Mouse (Mus musculus) T-helper 17 cell (primary cell): ENCODE measurements around the gene Tenm3.

Source experiments
- in situ Hi-C, 2 experiments: fragments of 300-600 bp; cut with MboI, MseI; formaldehyde crosslinking; loops; 1 replicate in 1 of 2; 2 replicates in 1 of 2; pipeline ENCODE4 v1.15.1; 2025; ENCODE audit warnings: high pct_unique_total_duplicates in 2 of 2

Gene Tenm3

GRCm38 (mm10) chr8:48843931-48844285, at the start of gene Tenm3:
TSS of gene Tenm3 (minus strand) at chr8:48843951.
- in situ Hi-C loops, result no loop called here

DNA sequence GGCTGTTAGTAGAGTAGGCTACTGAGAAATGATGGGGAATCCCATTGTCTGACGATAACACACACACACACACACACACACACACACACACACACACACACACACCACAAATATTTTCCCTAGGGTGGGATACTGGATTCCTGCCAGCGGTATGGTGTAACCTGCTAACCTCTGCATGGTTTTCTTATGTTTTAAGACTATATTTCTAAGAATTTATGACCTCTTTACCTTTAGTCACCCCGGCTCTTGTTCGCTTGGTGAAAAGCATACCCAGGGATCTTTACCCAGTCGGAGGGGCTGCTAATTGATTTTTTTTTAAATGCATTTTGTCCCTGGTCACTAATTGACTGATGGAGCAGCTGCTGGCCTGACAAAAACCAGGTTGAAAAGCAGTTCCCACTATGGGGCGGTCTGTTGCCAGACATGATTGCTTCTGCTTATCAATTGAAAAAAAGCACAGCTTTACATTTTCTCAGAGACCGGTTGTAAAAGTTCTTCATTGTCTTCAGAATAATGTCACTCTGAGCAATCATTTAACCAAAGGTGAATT, 46.5 kb upstream of the Tenm3 start:
- in situ Hi-C loops, result no loop called here

DNA sequence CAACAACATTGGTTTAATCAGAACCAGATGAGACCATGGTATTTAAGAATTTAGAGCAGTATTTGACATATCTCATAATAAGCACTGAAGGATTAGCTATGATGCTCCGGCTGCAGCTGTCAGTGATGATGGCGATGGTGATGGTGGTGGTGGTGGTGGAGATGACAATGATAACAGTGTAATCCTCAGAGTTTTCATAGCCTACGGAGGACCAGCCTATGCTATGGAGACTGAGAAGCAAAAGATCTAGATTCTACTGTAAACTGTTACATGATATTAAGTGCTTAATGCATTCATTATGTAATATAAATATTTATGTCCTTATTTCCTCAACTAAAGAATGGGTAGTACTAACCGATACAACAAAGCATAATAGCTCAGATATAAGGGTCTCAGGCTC, 40.5 kb upstream of the Tenm3 start:
- in situ Hi-C loops, result no loop called here

GRCm38 (mm10) chr8:48880585-48880984, 36.8 kb upstream of the Tenm3 start:
- in situ Hi-C loops, result no loop called here

DNA sequence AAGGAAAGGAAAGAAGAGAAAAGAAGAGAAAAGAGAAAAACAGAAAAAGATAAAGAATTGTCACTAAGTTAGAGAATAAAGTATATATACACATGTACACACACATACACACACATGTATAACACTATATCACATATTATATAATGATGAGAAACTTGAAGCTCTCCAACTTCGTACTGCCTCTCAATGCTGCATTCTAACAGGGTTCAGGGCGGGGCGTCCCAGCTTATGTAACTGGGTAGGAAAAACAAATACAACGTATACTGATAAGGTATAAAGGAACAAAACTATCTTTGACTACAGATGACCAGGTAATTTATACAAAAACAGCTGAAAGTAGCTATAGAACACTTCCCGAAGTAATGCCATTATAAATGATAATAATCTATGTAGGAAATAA, 22.2 kb upstream of the Tenm3 start:
- in situ Hi-C loops, result no loop called here

DNA sequence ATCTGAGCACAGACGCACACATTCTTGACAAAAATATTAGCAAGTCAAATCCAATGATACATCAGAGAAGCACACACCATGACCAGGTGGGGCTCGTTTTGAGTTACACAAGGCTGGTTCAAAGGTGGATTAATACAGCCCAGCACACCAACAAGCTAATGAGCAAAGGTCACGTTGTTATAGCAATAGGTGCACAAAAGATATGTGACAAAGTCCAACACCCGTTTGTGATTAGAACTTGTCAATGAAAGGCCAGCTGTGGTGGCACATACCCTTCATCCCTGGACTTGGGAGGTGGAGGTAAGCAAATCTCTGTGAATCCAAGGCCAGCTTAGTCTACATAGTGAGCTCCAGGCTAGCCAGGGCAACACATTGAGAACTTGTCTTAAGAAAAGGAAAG, 21.7 kb upstream of the Tenm3 start:
- in situ Hi-C loops, result no loop called here

DNA sequence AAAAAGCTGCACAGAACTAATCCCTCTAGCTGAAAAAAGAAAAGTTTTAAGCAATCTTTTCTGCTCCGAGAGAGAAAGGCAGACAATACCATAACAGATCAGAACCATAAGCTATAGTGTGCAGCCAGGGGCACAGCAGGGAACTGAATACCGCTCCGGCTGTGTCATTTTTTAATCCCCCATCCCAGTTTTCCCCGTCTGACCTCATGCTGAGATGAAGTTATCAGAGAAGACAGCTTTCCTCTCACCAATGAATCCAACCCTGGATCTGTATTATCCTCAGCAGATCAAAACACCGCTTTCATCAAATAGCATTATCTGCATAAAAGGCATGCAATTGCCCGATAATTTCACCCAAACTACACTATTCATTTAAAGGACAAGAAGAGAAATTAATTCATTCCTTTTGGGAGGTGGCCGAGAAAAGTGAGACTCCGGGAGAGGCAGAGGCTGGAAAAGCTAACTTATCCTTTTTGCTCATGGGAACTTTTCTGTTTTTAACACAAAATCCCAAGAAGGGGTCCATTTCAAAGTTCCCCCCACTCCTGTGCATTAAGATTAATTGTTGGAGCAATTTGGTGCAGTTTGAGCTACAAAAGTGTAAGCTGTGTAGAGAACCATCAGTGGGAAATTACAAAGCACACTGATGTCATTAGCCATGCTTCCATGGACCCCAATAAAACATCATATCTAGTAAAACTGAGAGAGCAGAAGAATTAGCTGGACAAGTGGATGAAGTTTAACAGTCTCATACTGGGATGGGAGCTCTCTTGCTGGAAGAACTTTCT, 6.7 kb upstream of the Tenm3 start:
- in situ Hi-C loops, result no loop called here

DNA sequence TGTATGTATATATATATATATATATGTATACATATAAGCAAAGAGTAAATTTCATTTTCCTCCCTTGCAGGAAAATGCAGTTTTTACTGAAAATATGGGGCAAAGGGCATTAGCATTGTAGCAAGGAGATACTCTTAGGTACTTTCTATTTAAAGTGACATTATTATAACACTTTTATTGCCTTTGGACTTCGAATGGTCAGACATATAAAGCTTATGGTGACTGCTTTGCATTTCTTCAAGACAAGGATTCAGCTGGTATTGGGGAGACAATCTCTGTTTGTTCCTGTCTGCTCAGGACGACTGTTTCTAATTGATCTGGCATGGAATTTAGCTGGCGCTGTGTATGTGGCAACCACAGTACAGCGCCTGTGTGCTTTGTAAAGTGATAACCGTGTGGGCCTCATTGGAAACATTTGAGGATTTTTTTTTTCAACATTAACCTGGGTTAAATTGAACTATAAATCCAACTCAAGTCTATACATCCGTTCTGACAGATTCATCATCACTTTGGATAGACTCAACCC, 5.4 kb upstream of the Tenm3 start:
- in situ Hi-C loops, result no loop called here

- in situ Hi-C loops, result no loop called here
Observed at GRCm38 (mm10) chr8:48844961-48845360, 1.2 kb upstream of the Tenm3 start.

GRCm38 (mm10) chr8:48844370-48844905, 687 bp upstream of the Tenm3 start:
- in situ Hi-C loops, result no loop called here

DNA sequence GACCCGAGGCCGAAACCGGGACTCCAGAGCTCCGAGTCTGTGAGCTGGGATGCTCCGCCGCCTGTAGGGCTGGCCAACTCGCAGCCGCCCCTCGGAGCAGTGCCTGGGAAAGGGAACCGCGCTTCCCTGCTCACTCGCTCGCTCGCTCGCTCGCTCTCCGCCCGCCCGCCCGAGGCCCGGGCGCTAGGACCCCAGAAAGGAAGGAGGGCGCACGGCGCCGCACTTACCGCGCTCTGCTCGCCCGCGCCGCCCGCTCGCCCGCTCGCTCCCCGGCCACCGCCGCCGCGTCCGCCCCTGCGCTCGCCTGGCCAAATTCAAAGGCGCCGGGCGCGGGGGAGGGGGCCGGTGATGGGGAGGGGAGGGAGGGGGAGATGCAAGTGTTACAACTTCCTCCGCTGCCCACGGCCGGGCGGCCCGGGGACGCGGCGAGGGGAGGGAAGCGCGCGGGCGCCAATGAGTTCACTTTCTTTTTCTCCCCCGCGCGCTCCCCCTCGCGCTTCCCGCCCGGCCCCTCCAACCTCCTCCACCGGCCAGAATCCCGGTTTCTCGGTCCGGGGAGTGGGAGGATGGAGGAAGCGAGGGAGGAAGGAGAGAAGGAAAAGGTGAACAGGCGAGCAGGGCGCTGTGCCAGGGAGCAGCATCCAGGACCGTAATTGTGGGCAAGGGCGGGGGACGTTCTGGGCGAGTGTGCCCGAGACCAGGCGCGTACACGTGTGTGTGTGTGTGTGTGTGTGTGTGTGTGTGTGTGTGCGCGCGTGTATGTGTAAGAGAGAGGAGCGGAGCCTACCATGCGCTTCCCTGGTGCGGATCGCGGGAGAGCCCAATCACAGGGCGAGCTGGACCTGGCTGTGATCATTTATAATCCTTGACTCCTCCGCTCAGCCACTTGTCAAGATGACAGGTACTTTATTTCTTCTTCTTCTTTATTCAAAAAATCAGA, 490 bp downstream of the Tenm3 start:
- in situ Hi-C loops, result no loop called here

GRCm38 (mm10) chr8:48842516-48842990, 1.2 kb downstream of the Tenm3 start:
- in situ Hi-C loops, result no loop called here

GRCm38 (mm10) chr8:48842035-48842434, 1.7 kb downstream of the Tenm3 start:
- in situ Hi-C loops, result no loop called here

- in situ Hi-C loops, result no loop called here
Observed at GRCm38 (mm10) chr8:48835745-48836144, 8.0 kb downstream of the Tenm3 start.

DNA sequence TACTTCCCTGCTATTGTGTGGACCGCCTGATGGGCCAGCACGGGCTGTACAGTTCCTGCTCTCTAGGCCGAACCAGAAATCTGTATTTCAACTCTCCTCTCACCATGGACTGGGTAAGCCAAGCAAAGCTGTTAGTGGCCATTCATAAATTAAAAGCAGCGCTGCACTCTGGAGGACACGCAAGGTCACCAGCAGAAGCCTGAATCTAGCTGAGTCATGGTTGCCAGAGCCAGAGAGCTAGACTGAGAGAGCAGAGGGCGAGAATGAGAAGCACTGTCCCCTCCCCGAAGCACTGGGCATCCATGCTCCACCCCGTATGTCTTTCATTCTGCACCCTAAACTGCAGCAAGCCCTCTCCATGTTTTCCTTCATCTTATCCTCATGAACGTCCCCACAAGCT, 16.3 kb downstream of the Tenm3 start:
- in situ Hi-C loops, result no loop called here

DNA sequence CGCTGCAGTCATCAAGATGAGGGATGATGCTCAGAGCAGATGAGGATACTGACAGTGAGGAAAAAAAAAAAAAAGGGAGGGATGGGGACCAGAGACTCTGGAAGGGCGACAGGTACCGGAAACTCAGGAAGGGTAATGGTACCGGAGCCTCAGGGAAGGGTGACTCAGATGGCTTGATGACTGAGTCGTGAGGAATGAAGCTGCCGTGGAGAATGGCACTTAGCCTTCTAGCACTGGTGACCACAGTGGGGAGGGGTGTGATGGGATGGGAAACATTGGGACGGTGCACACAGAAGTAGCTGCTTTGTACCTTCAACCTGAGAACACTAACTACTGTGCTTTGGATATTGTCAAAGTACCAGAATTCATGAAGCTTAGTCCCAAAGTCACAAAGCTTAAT, 18.1 kb downstream of the Tenm3 start:
- in situ Hi-C loops, result no loop called here

- in situ Hi-C loops, result no loop called here
Observed at GRCm38 (mm10) chr8:48822291-48822690, 21.5 kb downstream of the Tenm3 start.

- in situ Hi-C loops, result no loop called here
Observed at GRCm38 (mm10) chr8:48819962-48820361, 23.8 kb downstream of the Tenm3 start.

DNA sequence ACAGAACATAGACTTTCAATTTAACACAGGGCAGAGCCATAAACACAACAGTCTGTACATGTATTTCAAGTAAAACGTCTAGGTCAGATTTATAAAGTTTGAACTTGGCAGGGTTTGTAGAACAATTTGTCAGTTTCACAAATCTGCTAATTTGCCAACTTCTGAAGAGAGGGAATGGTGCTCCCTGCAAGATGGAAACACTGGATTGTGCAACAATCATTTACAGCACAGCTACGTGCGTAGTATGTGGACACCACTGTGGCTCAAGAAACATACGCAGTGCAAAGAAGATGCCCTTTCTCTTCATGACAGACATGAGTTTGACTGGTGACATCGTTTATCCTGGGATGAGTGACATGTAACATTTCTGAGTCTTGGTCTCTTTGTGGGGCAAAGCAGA, 24.4 kb downstream of the Tenm3 start:
- in situ Hi-C loops, result no loop called here

- in situ Hi-C loops, result no loop called here
Observed at GRCm38 (mm10) chr8:48816941-48817340, 26.8 kb downstream of the Tenm3 start.

DNA sequence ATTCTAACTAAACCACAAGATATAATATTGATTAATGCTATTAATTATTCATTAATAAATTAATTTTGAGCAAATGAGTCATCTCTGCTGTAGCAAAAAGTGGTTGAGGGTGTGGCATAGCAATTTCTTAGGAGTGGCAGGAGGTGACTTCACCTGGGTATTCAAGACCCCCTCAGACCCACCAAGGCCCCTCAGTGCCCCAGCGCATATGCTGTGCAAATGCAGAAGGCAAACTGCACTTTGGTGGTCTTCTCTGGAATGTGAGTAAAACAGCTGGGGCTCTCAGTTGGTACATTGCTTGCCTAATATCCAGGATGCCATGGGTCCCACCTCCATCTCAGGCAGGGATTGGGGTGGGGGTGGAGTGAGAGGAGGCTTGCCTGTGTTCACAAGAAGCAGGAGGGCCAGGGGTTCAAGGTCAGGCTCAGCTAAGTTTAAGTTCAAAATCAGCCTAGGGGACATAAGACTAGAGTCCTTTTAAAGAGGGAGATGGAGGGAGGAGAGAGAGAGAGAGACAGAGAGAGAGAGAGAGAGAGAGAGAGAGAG, 31.5 kb downstream of the Tenm3 start:
- in situ Hi-C loops, result no loop called here

DNA sequence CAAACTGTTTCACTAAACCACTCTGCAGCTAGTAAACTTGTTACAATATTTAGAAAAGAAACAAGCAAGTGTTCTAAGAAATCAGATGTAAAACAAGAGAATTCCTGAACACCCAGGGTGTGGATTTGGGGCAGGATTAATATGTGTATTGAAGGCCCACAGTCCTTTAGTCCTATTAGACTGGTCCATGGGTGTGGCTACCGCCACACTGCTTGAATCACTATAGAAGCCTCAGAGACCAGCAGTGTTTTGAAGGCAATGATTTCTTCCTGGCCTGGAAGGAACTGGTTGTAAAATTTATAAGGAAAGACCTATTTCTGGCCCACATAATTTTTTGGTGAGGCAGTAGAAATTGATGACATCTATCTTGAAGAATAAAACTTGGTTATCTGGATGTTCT, 33.1 kb downstream of the Tenm3 start:
- in situ Hi-C loops, result no loop called here
